Mouse (Mus musculus) ES-E14 (cell line): Measurements from ENCODE around the gene Gtf2ird1. TPM values are rescaled to one million over a fixed set of nuclear protein-coding genes. Genes with fewer than 3 reads are reported as not detected.

ENCODE experiments used
- DNase-seq: peaks from one replicate; pipeline ENCODE4 v3.0.0-alpha.2; 2013; ENCODE audit warnings: low read depth, low spot score
- H3K27ac ChIP-seq: 2 replicates; pipeline ENCODE4 v1.5.1; 2012; ENCODE audit warnings: low read depth, mild to moderate bottlenecking, low read length, moderate library complexity, mixed read lengths; ENCODE audit not compliant: poor library complexity, insufficient read depth, severe bottlenecking
- H3K36me3 ChIP-seq: 2 replicates; pipeline ENCODE4 v1.6.1; 2012; ENCODE audit warnings: mild to moderate bottlenecking, low read length, moderate library complexity, mixed read lengths; ENCODE audit not compliant: control insufficient read depth, poor library complexity, insufficient read depth, severe bottlenecking
- H3K4me1 ChIP-seq, 2 experiments: fragments of 150-350 bp in 1 of 2; sonication (generic) in 1 of 2; 2 replicates each; pipeline ENCODE4 v1.6.1; 2012; ENCODE audit warnings: low read length in 2 of 2, mild to moderate bottlenecking in 1 of 2, mixed read lengths in 1 of 2; ENCODE audit not compliant: control insufficient read depth in 2 of 2, insufficient read depth in 2 of 2, poor library complexity in 1 of 2
- H3K4me3 ChIP-seq, 2 experiments: fragments of 150-350 bp in 1 of 2; sonication (generic) in 1 of 2; 2 replicates each; pipeline ENCODE4 v1.5.1; 2012; ENCODE audit warnings: low read length in 2 of 2, low read depth in 1 of 2, mild to moderate bottlenecking in 1 of 2, mixed read lengths in 1 of 2; ENCODE audit not compliant: insufficient read depth in 1 of 2, poor library complexity in 1 of 2, severe bottlenecking in 1 of 2
- H3K9ac ChIP-seq: 2 replicates; pipeline ENCODE4 v1.6.1; 2012; ENCODE audit warnings: low read depth, mild to moderate bottlenecking, low read length, mixed read lengths; ENCODE audit not compliant: poor library complexity, insufficient read depth, severe bottlenecking
- H3K9me3 ChIP-seq: fragments of 150-350 bp; sonication (generic); 2 replicates; pipeline ENCODE4 v1.6.1; 2012; ENCODE audit warnings: low read depth, mild to moderate bottlenecking, low read length; ENCODE audit not compliant: control insufficient read depth, insufficient read depth
- CHD2 ChIP-seq: IDR thresholded peaks from 2 replicates; pipeline ENCODE4 v1.6.1; 2014; ENCODE audit warnings: mild to moderate bottlenecking, low read depth, low read length, inconsistent platforms
- HCFC1 ChIP-seq: IDR thresholded peaks from 2 replicates; pipeline ENCODE4 v1.6.1; 2012; ENCODE audit warnings: low read length, inconsistent platforms, borderline replicate concordance; ENCODE audit not compliant: insufficient read depth
- MAFK ChIP-seq: IDR thresholded peaks from 2 replicates; pipeline ENCODE4 v1.6.1; 2014; ENCODE audit warnings: mild to moderate bottlenecking, low read depth, low read length, inconsistent platforms; ENCODE audit not compliant: insufficient read depth
- ZC3H11A ChIP-seq: IDR thresholded peaks from 2 replicates; pipeline ENCODE4 v1.6.1; 2012; ENCODE audit warnings: low read depth, mild to moderate bottlenecking, inconsistent platforms, low read length, borderline replicate concordance
- ZNF384 ChIP-seq: IDR thresholded peaks from 2 replicates; pipeline ENCODE4 v1.6.1; 2012; ENCODE audit warnings: low read depth, low read length, inconsistent platforms
- in situ Hi-C, 2 experiments: fragments of 600-800 bp; cut with MboI; formaldehyde crosslinking; loops; one replicate each; pipeline ENCODE4 v1.15.1; 2025; ENCODE audit warnings: low sequenced_read_pairs in 2 of 2, inconsistent platforms in 1 of 2; ENCODE audit not compliant: unreplicated experiment in 2 of 2
- total RNA-seq: library from RNA; depleted of rRNA; stranded (reverse); fragments of 300-350 nt; gene quantifications from 2 replicates; pipeline ENCODE4 v1.2.3, GENCODE M21; 2012

Gene Gtf2ird1
- total RNA-seq, 1 experiment: 63.5 TPM

- Histone ChIP-seq H3K27ac (peak overlapping the region; percentile 93), H3K9me3 (no peaks in the 10 kb centered on the region), H3K4me3 (no peak overlapping the region; a peak in 1 of 4 replicates), H3K4me1 (peaks cover 11 to 48% of the 10 kb centered on the region in 2 experiments), H3K9ac (peak overlapping the region; percentile 7; the same call in 1 of the 2 replicates), H3K36me3 (peaks cover 2% of the 10 kb centered on the region; the same call in 1 of the 2 replicates)
- DNase-seq: no peak
- no peak for TF ChIP-seq ZC3H11A
- TF ChIP-seq ZNF384: no peak
- TF ChIP-seq HCFC1: no peak
- no peak for TF ChIP-seq MAFK
- no peak for TF ChIP-seq CHD2
- in situ Hi-C loops: no loop called here
Measured at GRCm38 (mm10) chr5:134438676-134439425, 17.7 kb downstream of the Gtf2ird1 start.

DNA sequence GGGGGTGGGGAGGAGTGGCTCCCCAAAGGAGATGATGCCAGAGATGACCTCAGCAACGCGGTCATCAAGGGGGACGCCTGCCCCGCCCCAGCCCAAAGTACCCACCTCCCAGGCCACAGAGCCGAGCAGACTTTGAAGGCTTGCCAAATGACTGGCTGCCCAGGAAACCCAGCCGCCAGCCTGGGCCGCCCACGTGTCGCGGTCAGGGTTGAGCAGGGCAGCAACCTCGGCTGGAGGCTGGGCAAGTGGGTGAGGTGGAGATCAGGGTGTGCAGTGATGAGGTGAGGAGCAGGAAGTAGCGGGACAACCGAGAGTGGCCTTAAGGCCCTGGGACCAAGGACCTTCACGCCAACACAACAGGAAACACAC, 19.1 kb downstream of the Gtf2ird1 start:
- peak overlapping the region; percentile 26 to 35 for H3K4me3 ChIP-seq

DNA sequence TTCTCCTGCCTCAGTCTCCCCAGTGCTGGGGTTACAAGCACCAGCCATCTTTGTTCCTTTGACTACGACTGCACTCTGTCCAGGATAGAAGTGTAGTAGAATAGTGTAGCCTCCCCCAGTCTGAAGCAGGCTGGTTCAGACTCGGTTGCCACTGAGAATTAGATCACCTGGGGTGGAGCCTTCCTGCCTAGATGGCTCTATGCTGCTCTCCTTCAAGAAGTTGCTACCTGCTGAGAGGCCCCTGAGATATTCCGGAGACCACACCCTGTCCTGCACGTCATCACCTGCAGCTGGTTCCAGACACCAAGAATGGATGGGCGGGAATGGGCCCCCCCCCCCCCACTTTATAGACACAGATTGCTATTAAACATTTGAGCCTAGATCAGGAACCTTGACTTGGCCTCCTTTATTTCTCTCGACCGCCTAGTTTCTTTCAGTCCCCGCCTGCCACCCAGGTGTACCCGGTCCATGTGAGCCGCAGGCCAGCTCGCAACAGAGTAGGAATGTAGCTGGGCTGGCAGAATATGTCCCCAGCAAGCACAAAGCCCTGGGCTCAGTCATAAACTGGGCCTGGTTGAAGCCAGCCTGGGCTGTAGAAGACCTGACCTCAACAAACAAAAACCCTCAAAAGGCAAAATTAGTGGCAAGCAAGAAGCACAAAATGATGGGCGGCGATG, 19.6 kb downstream of the Gtf2ird1 start:
- peaks cover 16 to 56% of the 10 kb centered on the region in 2 experiments for H3K4me1 ChIP-seq
- in situ Hi-C loops: no loop called here
- H3K36me3 ChIP-seq: peaks cover 4% of the 10 kb centered on the region; the same call in 1 of the 2 replicates
- peak overlapping the region; percentile 58 for H3K9ac ChIP-seq
- no peaks in the 10 kb centered on the region for H3K9me3 ChIP-seq
- peak overlapping the region; percentile 93 for H3K27ac ChIP-seq
- no peak for TF ChIP-seq ZC3H11A
- TF ChIP-seq CHD2: peak; percentile 21; the same call in 1 of the 2 replicates
- peak overlapping the region in 1 of 2 experiments; percentile 35; a peak in 1 of 4 replicates for H3K4me3 ChIP-seq
- no peak for DNase-seq

More for the DNA sequence above, 19.1 kb downstream of the Gtf2ird1 start:
- peaks cover 4% of the 10 kb centered on the region; the same call in 1 of the 2 replicates for H3K36me3 ChIP-seq
- H3K27ac ChIP-seq: peak overlapping the region; percentile 93
- H3K4me1 ChIP-seq: peaks cover 16 to 56% of the 10 kb centered on the region in 2 experiments
- no peak for TF ChIP-seq HCFC1
- TF ChIP-seq CHD2: no peak
- no peak for TF ChIP-seq MAFK
- TF ChIP-seq ZNF384: no peak
- TF ChIP-seq ZC3H11A: no peak
- in situ Hi-C loops: no loop called here
- H3K9ac ChIP-seq: peak overlapping the region; percentile 35
- no peak for DNase-seq
- H3K9me3 ChIP-seq: no peaks in the 10 kb centered on the region

DNA sequence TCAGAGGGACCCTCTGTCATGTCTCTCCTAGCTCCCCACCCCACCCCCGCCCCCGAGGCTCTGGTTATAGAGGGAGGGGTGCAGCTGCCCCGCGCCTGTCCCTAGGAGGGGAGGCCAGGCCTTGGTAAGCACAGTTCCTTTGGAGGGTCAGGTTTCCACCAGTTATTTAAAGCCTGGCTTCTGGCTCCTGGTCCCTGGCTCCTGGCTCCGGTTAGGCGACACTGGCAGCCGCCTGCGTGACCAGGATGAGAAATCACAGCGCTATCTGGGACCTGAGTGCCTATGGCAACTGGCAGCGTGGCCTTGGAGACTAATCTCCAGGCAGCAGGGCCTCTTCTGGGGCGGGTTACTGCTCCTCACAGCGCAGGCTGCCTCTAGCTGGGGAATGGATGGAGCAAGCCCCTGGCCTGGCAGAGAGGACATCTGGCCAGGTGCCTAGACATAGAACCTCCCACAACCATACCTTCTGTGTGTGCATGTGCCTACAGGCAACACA, 20.6 kb downstream of the Gtf2ird1 start:
- H3K9ac ChIP-seq: peak overlapping the region; percentile 58; the same call in 1 of the 2 replicates
- H3K9me3 ChIP-seq: no peaks in the 10 kb centered on the region
- peaks cover 4% of the 10 kb centered on the region; the same call in 1 of the 2 replicates for H3K36me3 ChIP-seq
- peaks cover 16 to 55% of the 10 kb centered on the region in 2 experiments for H3K4me1 ChIP-seq
- H3K4me3 ChIP-seq: peak overlapping the region in 1 of 2 experiments; percentile 10; a peak in 1 of 4 replicates
- TF ChIP-seq HCFC1 (no peak), ZC3H11A (no peak), MAFK (no peak), CHD2 (no peak), ZNF384 (no peak)
- in situ Hi-C loops: no loop called here
- H3K27ac ChIP-seq: peak overlapping the region; percentile 93; the same call in 1 of the 2 replicates
- DNase-seq: no peak
